Mouse (Mus musculus): ENCODE data around the gene Arl5c.

- TF ChIP-seq POLR2A (IDR thresholded peaks at IDR 0.05; ENCODE audit: borderline replicate concordance, insufficient read depth, low read length): no peak
- no peak for TF ChIP-seq CTCF (IDR thresholded peaks at IDR 0.05; ENCODE audit: borderline replicate concordance, insufficient read depth, low read depth, low read length)
Measured at GRCm38 (mm10) chr11:97999748-98000147, 3.8 kb upstream of the Arl5c start.

All from cerebellum, adult 2 months (tissue).